Comparison of ENCODE assay signal across 10 mouse cellular contexts in genomic region chr8:125139689-125140150, GRCm38 (mm10).
A peak's percentile ranks its signal among the peaks of the same experiment; 100 is the strongest.
DNase-seq lines count a peak whose midpoint lies in the region; ATAC-seq and TF ChIP-seq lines count a peak whose summit lies in the region.
"Had no signal": no experiment of that assay in that cellular context is flagged by ENCODE, and none has a peak within 500 bp of the region (broad histone marks: within the 10 kb centered on the region; RNA-seq: fewer than 3 reads in every experiment).

No protein-coding gene starts in this region.

- no peaks in the 10 kb centered on the region for H3K36me3 ChIP-seq in kidney, postnatal 0 days (ENCODE audit: insufficient read depth, low read length)
- H3K36me3 ChIP-seq in embryonic facial prominence, embryonic 12.5 days = no peaks in the 10 kb centered on the region
- no peaks in the 10 kb centered on the region for H3K36me3 ChIP-seq in forebrain, postnatal 0 days (ENCODE audit: insufficient read depth)
- no peaks in the 10 kb centered on the region for H3K36me3 ChIP-seq in midbrain, embryonic 13.5 days
- H3K36me3 ChIP-seq: G1E had no signal

- 45% methylated on average over 13 of the region's 13 CpGs for WGBS in kidney, postnatal 0 days
- 55% methylated on average over 13 of the region's 13 CpGs for WGBS in embryonic facial prominence, embryonic 12.5 days
- WGBS in forebrain, postnatal 0 days = 35% methylated on average over 13 of the region's 13 CpGs
- 52% methylated on average over 13 of the region's 13 CpGs for WGBS in midbrain, embryonic 13.5 days

- no peak overlapping the region for H3K4me2 ChIP-seq in kidney, postnatal 0 days (ENCODE audit: low read length)
- H3K4me2 ChIP-seq in embryonic facial prominence, embryonic 12.5 days (replicated peaks) = no peak overlapping the region
- no peak overlapping the region for H3K4me2 ChIP-seq in forebrain, postnatal 0 days (ENCODE audit: low read depth)
- no peak overlapping the region for H3K4me2 ChIP-seq in midbrain, embryonic 13.5 days (replicated peaks)

- intact Hi-C loops in left cerebral cortex, postnatal 25 days (cut with DNase I) = no loop called here

- peak; percentile 75; the same call in 1 of the 2 replicates for ATAC-seq in kidney, postnatal 0 days (replicated peaks; ENCODE audit: low FRiP score, low read depth)
- ATAC-seq in embryonic facial prominence, embryonic 12.5 days (ENCODE audit: insufficient number of reproducible peaks, insufficient read depth, low FRiP score, low TSS enrichment) = no peak
- peak; percentile 97 for ATAC-seq in forebrain, postnatal 0 days
- ATAC-seq in midbrain, embryonic 13.5 days = peak; percentile 76

- H3K9ac ChIP-seq in kidney, postnatal 0 days (ENCODE audit: low read depth, low read length) = no peak overlapping the region
- H3K9ac ChIP-seq in embryonic facial prominence, embryonic 12.5 days = no peak overlapping the region
- H3K9ac ChIP-seq in forebrain, postnatal 0 days = no peak overlapping the region
- no peak overlapping the region for H3K9ac ChIP-seq in midbrain, embryonic 13.5 days (replicated peaks)

- no peaks in the 10 kb centered on the region; the same call in 1 of the 2 replicates for H3K4me1 ChIP-seq in kidney, postnatal 0 days (replicated peaks; ENCODE audit: insufficient read depth, low read length)
- H3K4me1 ChIP-seq in embryonic facial prominence, embryonic 12.5 days = peaks cover 27% of the 10 kb centered on the region
- H3K4me1 ChIP-seq in forebrain, postnatal 0 days (ENCODE audit: insufficient read depth) = peaks cover 7% of the 10 kb centered on the region
- H3K4me1 ChIP-seq in midbrain, embryonic 13.5 days (replicated peaks) = peaks cover 41% of the 10 kb centered on the region

- TF ChIP-seq CTCF in kidney, postnatal 0 days (IDR thresholded peaks at IDR 0.05; ENCODE audit: low read depth) = no peak
- TF ChIP-seq CTCF in forebrain, postnatal 0 days (IDR thresholded peaks at IDR 0.05; ENCODE audit: low read depth) = no peak

- no peaks in the 10 kb centered on the region for H3K9me3 ChIP-seq in kidney, postnatal 0 days (replicated peaks; ENCODE audit: low read length)
- no peaks in the 10 kb centered on the region for H3K9me3 ChIP-seq in embryonic facial prominence, embryonic 12.5 days
- H3K9me3 ChIP-seq in forebrain, postnatal 0 days (ENCODE audit: low read length) = no peaks in the 10 kb centered on the region
- no peaks in the 10 kb centered on the region for H3K9me3 ChIP-seq in midbrain, embryonic 13.5 days

- H3K27ac ChIP-seq in kidney, postnatal 0 days = no peak overlapping the region
- 0 out of 2 replicates have a peak overlapping the region, but pooled peaks have one; percentile 63 for H3K27ac ChIP-seq in embryonic facial prominence, embryonic 12.5 days
- H3K27ac ChIP-seq in forebrain, postnatal 0 days (ENCODE audit: low read depth, low read length) = peak overlapping the region; percentile 54
- peak overlapping the region; percentile 19; the same call in 1 of the 2 replicates for H3K27ac ChIP-seq in midbrain, embryonic 13.5 days

- DNase-seq in kidney, postnatal 0 days (ENCODE audit: low spot score) = peak; percentile 66
- no peak for DNase-seq in kidney, postnatal 14 days
- peak; percentile 65 for DNase-seq in forebrain, postnatal 0 days
- DNase-seq in spleen, adult 18-20 months = no peak
- no peak for DNase-seq in left cerebral cortex, postnatal 25 days (ENCODE audit: low spot score in 2 of 2)
- DNase-seq: adrenal gland, postnatal 25 days; thymus, postnatal 36 days had no signal

- H3K4me3 ChIP-seq in kidney, postnatal 0 days (replicated peaks; ENCODE audit: low read depth, low read length) = no peak overlapping the region
- H3K4me3 ChIP-seq in embryonic facial prominence, embryonic 12.5 days = no peak overlapping the region
- H3K4me3 ChIP-seq in forebrain, postnatal 0 days (ENCODE audit: low read depth, low read length) = no peak overlapping the region
- no peak overlapping the region for H3K4me3 ChIP-seq in midbrain, embryonic 13.5 days (replicated peaks)

- H3K27me3 ChIP-seq in kidney, postnatal 0 days (ENCODE audit: insufficient read depth, low read length) = no peaks in the 10 kb centered on the region
- no peaks in the 10 kb centered on the region for H3K27me3 ChIP-seq in embryonic facial prominence, embryonic 12.5 days
- no peaks in the 10 kb centered on the region for H3K27me3 ChIP-seq in forebrain, postnatal 0 days (ENCODE audit: insufficient read depth, low read length)
- H3K27me3 ChIP-seq in midbrain, embryonic 13.5 days = no peaks in the 10 kb centered on the region

Comparison
In these comparisons a context has a peak if more than half of its experiments do, and no peak if none do; other contexts are left out.
1. DNase-seq: peak in kidney, postnatal 0 days (single experiment) and forebrain, postnatal 0 days (single experiment); none in kidney, postnatal 14 days (single experiment), spleen, adult 18-20 months (0 of 2) and left cerebral cortex, postnatal 25 days (0 of 2).